Mouse (Mus musculus) liver, embryonic 14.5 days (tissue): Measurements from ENCODE around the gene Ovol1.

Experiments
- CTCF ChIP-seq: IDR thresholded peaks from 2 replicates; pipeline ENCODE4 v1.5.1; 2016; ENCODE audit warnings: antibody characterized with exemption, low read depth, control low read depth
- EP300 ChIP-seq: IDR thresholded peaks from 2 replicates; pipeline ENCODE4 v1.6.1; 2016; ENCODE audit warnings: antibody characterized with exemption, low read depth

DNA sequence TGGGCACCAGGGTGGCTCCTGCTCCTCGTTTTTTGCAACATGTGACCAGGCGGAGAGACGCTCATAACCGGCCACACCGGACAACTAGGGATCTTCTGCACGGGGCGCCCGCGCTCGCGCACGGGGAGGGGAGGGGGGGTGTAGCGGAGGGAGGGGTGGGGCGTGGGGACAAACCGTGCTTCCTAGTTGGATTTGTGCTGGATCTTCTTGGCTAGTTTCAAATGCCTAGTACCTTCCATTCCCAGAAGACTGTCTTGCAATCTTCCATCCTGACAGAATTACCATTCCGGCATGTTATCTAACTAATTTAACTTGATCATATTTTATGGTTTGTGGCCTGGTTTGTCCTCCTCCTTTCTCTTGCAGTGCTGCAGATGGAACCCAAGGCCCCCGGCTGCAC, 56.8 kb downstream of the Ovol1 start, which contains the start of gene 1700020D05Rik:
- TF ChIP-seq CTCF, result no peak
- no peak for TF ChIP-seq EP300
